Mouse (Mus musculus): ENCODE data around the gene Rsad2. TPM values are rescaled to one million over a fixed set of nuclear protein-coding genes. Genes with fewer than 3 reads are reported as not detected.

The Rsad2 gene
- 0.51 and 0.52 TPM in 2 replicates for polyA plus RNA-seq (2012; rRNA removed)

DNA sequence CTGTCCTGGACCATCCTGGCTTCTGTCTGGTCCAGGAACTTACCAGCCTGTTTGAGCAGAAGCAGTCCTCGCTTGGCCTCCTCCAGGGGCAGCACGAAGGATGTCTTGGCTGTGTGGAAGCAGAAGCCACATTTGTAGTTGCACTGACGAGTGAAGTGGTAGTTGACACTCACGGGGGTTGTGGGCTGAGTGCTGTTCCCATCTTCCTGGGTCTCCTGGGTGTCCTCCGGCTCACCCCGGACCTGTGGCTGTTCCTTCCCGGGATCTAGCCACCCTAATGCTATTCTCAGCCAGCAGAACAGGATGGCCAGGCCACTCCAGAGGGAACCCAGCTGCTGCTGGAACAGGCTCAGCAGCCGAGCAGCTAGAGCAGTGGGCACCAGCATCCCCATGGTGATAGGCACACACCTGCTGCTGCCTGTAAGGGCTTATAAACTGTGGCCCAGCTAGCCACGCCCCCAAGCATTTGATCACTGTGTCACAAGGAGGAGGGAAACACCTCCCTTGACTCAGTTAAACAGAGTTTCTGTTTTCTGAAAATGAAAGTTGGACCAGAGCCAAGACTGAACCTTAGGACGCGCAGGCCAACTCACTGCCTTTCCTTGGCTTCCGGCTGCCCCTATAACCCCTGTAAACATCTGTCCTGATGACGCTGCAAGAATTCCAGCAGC lies at the start of gene Rsad2:
Rsad2 (minus strand) TSS at position 425 of the 671 bp plus-strand sequence.

DNA sequence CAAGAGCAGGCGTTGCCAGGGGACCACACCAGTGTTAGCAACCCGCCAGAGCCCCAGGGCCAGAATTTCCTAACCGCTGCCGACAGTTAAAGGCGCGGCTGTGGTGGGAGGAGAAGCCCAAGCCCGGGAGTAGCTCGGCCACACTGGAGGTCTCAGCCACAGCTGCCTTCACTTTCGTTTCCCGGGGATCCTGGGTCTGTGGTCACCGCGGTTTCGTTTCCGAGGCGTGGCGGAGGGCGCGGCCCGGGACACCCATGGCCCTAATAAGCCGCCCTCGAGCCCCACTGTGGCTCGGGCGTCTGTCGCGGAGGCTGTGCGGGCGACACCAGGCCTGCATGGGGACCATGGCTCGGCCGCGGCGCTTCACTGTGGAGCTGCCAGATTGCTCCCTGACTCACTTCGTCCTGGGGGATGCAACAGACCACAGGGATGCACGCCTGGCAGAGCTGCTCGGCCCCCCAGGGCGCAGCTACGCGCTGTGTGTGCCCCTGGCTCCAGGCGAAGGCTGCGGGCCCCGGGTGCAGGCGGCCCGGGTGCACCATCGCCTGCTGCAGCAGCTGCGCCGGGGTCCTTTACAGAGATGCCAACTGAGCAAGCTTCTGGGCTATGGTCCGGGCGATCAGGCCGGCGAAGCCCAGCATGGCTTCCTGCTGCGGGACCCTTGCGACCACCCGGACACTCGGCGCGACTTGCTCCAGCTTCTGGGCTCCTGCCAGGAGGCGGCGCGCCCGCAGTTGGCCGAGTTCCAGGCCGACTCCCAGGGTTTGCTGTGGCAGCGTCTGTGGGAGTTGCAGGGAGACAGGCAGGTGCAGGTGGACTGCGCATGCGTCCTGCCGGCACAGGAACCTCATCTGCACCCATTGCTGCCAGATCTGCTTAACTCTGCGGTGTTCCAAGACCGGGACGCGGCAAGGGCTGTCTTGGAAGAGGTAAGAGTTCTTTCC lies 13.1 kb upstream of the Rsad2 start, which contains the start of gene Cmpk2:
Cmpk2 (plus strand) TSS at position 107 of the 944 bp plus-strand sequence.

DNA sequence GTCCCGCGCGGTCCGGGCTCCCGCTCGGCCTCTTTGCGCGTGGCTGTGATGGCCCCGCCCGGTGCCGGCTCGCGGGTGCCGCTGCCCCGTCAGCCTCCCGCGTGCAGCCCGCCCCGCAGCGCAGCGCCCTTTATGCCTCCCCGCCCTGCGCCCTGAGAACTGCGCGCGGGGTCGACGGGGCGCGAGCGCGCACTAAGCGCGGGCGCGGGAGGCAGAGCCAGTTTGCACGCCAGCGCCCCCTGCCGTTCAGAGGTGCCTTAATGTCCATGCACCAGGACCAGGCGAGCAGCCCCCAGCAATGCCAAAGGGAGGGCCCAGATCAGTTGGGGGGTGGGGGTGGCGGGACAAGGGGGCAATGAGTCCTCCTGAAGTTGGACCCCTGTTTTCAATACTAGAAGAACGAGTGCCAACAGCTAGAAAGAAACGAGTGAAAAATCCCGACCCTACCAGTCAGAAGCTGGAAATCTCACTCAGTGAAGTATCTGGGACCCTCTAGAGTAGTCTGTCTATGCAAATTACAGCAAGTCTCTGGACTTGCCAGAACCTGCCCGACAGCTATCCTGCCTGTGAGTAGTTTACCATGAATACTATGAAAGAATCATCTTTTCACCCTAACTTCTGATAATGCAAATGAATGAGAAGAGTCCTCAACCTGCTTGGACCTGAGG lies 41.0 kb downstream of the Rsad2 start, which contains the start of gene Rnf144a:
Rnf144a (minus strand) TSS at position 151 of the 668 bp plus-strand sequence.

Other genes with a start within 250 kb of the Rsad2 start
- gene Rnf144a, start 41.2 kb downstream of the Rsad2 start, polyA plus RNA-seq (2012; rRNA removed): 22.0 and 22.5 TPM in 2 replicates
- gene Cmpk2, start 12.8 kb upstream of the Rsad2 start, polyA plus RNA-seq (2012; rRNA removed): 12.9 and 14.7 TPM in 2 replicates